Comparison of ENCODE assay signal across 8 mouse cellular contexts in genomic region chr9:62839172-62839770, GRCm38 (mm10). TPM values are rescaled to one million over a fixed set of nuclear protein-coding genes. Genes with fewer than 3 reads are reported as not detected.
DNase-seq lines count a peak whose midpoint lies in the region; ATAC-seq and TF ChIP-seq lines count a peak whose summit lies in the region.

No protein-coding gene starts in this region.

- no peaks in the 10 kb centered on the region for H3K36me3 ChIP-seq in neural tube, embryonic 11.5 days (ENCODE audit: control insufficient read depth, insufficient read depth, low read length)
- H3K36me3 ChIP-seq in embryonic facial prominence, embryonic 10.5 days (replicated peaks): peaks cover 8% of the 10 kb centered on the region; the same call in 1 of the 2 replicates
- H3K36me3 ChIP-seq in hindbrain, embryonic 16.5 days (ENCODE audit: control insufficient read depth, insufficient read depth, low read length): no peaks in the 10 kb centered on the region
- no peaks in the 10 kb centered on the region for H3K36me3 ChIP-seq in liver, postnatal 0 days (replicated peaks; ENCODE audit: insufficient read depth, low read length)
- H3K36me3 ChIP-seq in stomach, embryonic 16.5 days (ENCODE audit: control insufficient read depth, insufficient read depth, low read length): no peaks in the 10 kb centered on the region

- H3K4me1 ChIP-seq in neural tube, embryonic 11.5 days (ENCODE audit: control insufficient read depth, insufficient read depth, low read length): peaks cover 3% of the 10 kb centered on the region; the same call in 1 of the 2 replicates
- H3K4me1 ChIP-seq in embryonic facial prominence, embryonic 10.5 days: peaks cover 46% of the 10 kb centered on the region
- peaks cover 11% of the 10 kb centered on the region for H3K4me1 ChIP-seq in hindbrain, embryonic 16.5 days (ENCODE audit: control insufficient read depth, insufficient read depth, low read depth, low read length)
- peaks cover 33% of the 10 kb centered on the region for H3K4me1 ChIP-seq in liver, postnatal 0 days (ENCODE audit: insufficient read depth)
- H3K4me1 ChIP-seq in stomach, embryonic 16.5 days (ENCODE audit: control insufficient read depth, insufficient read depth, low read length): peaks cover 20% of the 10 kb centered on the region

- no peak for DNase-seq in neural tube, embryonic 11.5 days (ENCODE audit: low spot score)
- no peak for DNase-seq in neural tube, embryonic 10.5 days (ENCODE audit: extremely low spot score, low spot score)
- DNase-seq in embryonic facial prominence, embryonic 10.5 days (ENCODE audit: low spot score): no peak
- DNase-seq in liver, postnatal 0 days: peak; percentile 58
- DNase-seq in thymus, postnatal 0 days (ENCODE audit: low spot score): no peak
- DNase-seq in layer of hippocampus, adult 9-11 months: no peak

- 16% methylated on average over 14 of the region's 14 CpGs for WGBS in neural tube, embryonic 11.5 days
- WGBS in embryonic facial prominence, embryonic 10.5 days: 19% methylated on average over 14 of the region's 14 CpGs
- WGBS in hindbrain, embryonic 16.5 days: 17% methylated on average over 14 of the region's 14 CpGs
- 7% methylated on average over 14 of the region's 14 CpGs for WGBS in liver, postnatal 0 days (ENCODE audit: insufficient replicate concordance)
- WGBS in stomach, embryonic 16.5 days: 10% methylated on average over 14 of the region's 14 CpGs

- no peak for ATAC-seq in neural tube, embryonic 11.5 days (ENCODE audit: insufficient read depth, low FRiP score, low TSS enrichment)
- peak; percentile 32 for ATAC-seq in hindbrain, embryonic 16.5 days
- peak; percentile 54 for ATAC-seq in liver, postnatal 0 days
- ATAC-seq in stomach, embryonic 16.5 days (ENCODE audit: insufficient read depth, low FRiP score): peak; percentile 15

- H3K9ac ChIP-seq in neural tube, embryonic 11.5 days (ENCODE audit: low read length): peak overlapping the region; percentile 83
- peak overlapping the region; percentile 66 for H3K9ac ChIP-seq in hindbrain, embryonic 16.5 days (ENCODE audit: low read depth, low read length)
- H3K9ac ChIP-seq in liver, postnatal 0 days (replicated peaks): peak overlapping the region; percentile 84
- H3K9ac ChIP-seq in stomach, embryonic 16.5 days (ENCODE audit: low read length): peak overlapping the region; percentile 79

- no peaks in the 10 kb centered on the region for H3K27me3 ChIP-seq in neural tube, embryonic 11.5 days (ENCODE audit: control insufficient read depth, insufficient read depth, low read length)
- no peaks in the 10 kb centered on the region for H3K27me3 ChIP-seq in embryonic facial prominence, embryonic 10.5 days (replicated peaks; ENCODE audit: low read depth, poor library complexity, severe bottlenecking)
- H3K27me3 ChIP-seq in hindbrain, embryonic 16.5 days (replicated peaks; ENCODE audit: control insufficient read depth, insufficient read depth, low read length): no peaks in the 10 kb centered on the region
- H3K27me3 ChIP-seq in liver, postnatal 0 days (ENCODE audit: insufficient read depth, low read length): no peaks in the 10 kb centered on the region
- H3K27me3 ChIP-seq in stomach, embryonic 16.5 days (ENCODE audit: control insufficient read depth, insufficient read depth, low read length): no peaks in the 10 kb centered on the region

- no peak overlapping the region for H3K27ac ChIP-seq in neural tube, embryonic 11.5 days (ENCODE audit: low read depth, low read length)
- H3K27ac ChIP-seq in embryonic facial prominence, embryonic 10.5 days (replicated peaks): peak overlapping the region; percentile 91
- H3K27ac ChIP-seq in hindbrain, embryonic 16.5 days (ENCODE audit: low read depth, low read length): peak overlapping the region; percentile 59; the same call in 1 of the 2 replicates
- peak overlapping the region; percentile 87 for H3K27ac ChIP-seq in liver, postnatal 0 days (ENCODE audit: low read depth)
- peak overlapping the region; percentile 85 for H3K27ac ChIP-seq in stomach, embryonic 16.5 days (ENCODE audit: low read length)

- no peaks in the 10 kb centered on the region for H3K9me3 ChIP-seq in neural tube, embryonic 11.5 days (ENCODE audit: control insufficient read depth, low read length)
- H3K9me3 ChIP-seq in embryonic facial prominence, embryonic 10.5 days: no peaks in the 10 kb centered on the region
- no peaks in the 10 kb centered on the region for H3K9me3 ChIP-seq in hindbrain, embryonic 16.5 days (ENCODE audit: control insufficient read depth, low read length)
- H3K9me3 ChIP-seq in liver, postnatal 0 days (ENCODE audit: low read length): no peaks in the 10 kb centered on the region
- no peaks in the 10 kb centered on the region for H3K9me3 ChIP-seq in stomach, embryonic 16.5 days (replicated peaks; ENCODE audit: control insufficient read depth, low read length)

- TF ChIP-seq CTCF in liver, postnatal 0 days (IDR thresholded peaks at IDR 0.05; ENCODE audit: low read depth): no peak

- H3K4me2 ChIP-seq in neural tube, embryonic 11.5 days (ENCODE audit: low read depth): peak overlapping the region; percentile 76
- H3K4me2 ChIP-seq in hindbrain, embryonic 16.5 days (ENCODE audit: low read length): peak overlapping the region; percentile 82
- H3K4me2 ChIP-seq in liver, postnatal 0 days (ENCODE audit: low read depth, low read length): peak overlapping the region; percentile 91
- peak overlapping the region; percentile 70 for H3K4me2 ChIP-seq in stomach, embryonic 16.5 days (ENCODE audit: low read depth, low read length)

- no peak for TF ChIP-seq EP300 in liver, postnatal 0 days (IDR thresholded peaks at IDR 0.05; ENCODE audit: low read depth)

- peak overlapping the region; percentile 56 for H3K4me3 ChIP-seq in neural tube, embryonic 11.5 days (ENCODE audit: low read depth, low read length)
- peak overlapping the region; percentile 68 for H3K4me3 ChIP-seq in embryonic facial prominence, embryonic 10.5 days
- H3K4me3 ChIP-seq in hindbrain, embryonic 16.5 days (ENCODE audit: low read length): peak overlapping the region; percentile 47
- H3K4me3 ChIP-seq in liver, postnatal 0 days (ENCODE audit: low read depth, low read length): peak overlapping the region; percentile 70
- H3K4me3 ChIP-seq in stomach, embryonic 16.5 days (replicated peaks; ENCODE audit: low read length): peak overlapping the region; percentile 60

RNA-seq across cellular contexts. Expression of gene Cln6, which starts 0.7 kb away (rescaled TPM):
- 10.2 and 10.4 TPM in 2 replicates for polyA plus RNA-seq in neural tube, embryonic 11.5 days (2014; fragmentation: Nextera tagmentation; extraction: Ambion mirVana)
- polyA plus RNA-seq in embryonic facial prominence, embryonic 10.5 days (2016; fragmentation: Nextera tagmentation; extraction: Ambion mirVana): 11.2 and 12.1 TPM in 2 replicates
- 6.7 and 6.9 TPM in 2 replicates for polyA plus RNA-seq in hindbrain, embryonic 16.5 days (2015; fragmentation: Nextera tagmentation; extraction: Ambion mirVana)
- polyA plus RNA-seq in liver, postnatal 0 days (2015; fragmentation: Nextera tagmentation; extraction: Ambion mirVana): 9.9 and 10.6 TPM in 2 replicates
- 20.0 and 22.7 TPM in 2 replicates for polyA plus RNA-seq in stomach, embryonic 16.5 days (2015; fragmentation: Nextera tagmentation; extraction: Ambion mirVana)
- polyA plus RNA-seq in thymus, postnatal 0 days (2015; fragmentation: Nextera tagmentation; extraction: Ambion mirVana): 23.1 and 26.7 TPM in 2 replicates

RNA-seq across cellular contexts. Expression of gene Calml4, which starts 18.6 kb away (rescaled TPM):
- 1.4 and 1.8 TPM in 2 replicates for polyA plus RNA-seq in neural tube, embryonic 11.5 days (2014; fragmentation: Nextera tagmentation; extraction: Ambion mirVana)
- polyA plus RNA-seq in embryonic facial prominence, embryonic 10.5 days (2016; fragmentation: Nextera tagmentation; extraction: Ambion mirVana): 0.36 and 0.67 TPM in 2 replicates
- 22.8 and 23.5 TPM in 2 replicates for polyA plus RNA-seq in hindbrain, embryonic 16.5 days (2015; fragmentation: Nextera tagmentation; extraction: Ambion mirVana)
- polyA plus RNA-seq in liver, postnatal 0 days (2015; fragmentation: Nextera tagmentation; extraction: Ambion mirVana): 16.4 and 17.5 TPM in 2 replicates
- polyA plus RNA-seq in stomach, embryonic 16.5 days (2015; fragmentation: Nextera tagmentation; extraction: Ambion mirVana): 44.3 and 47.7 TPM in 2 replicates
- 5.5 and 5.6 TPM in 2 replicates for polyA plus RNA-seq in thymus, postnatal 0 days (2015; fragmentation: Nextera tagmentation; extraction: Ambion mirVana)

RNA-seq across cellular contexts. Expression of gene Fem1b, which starts 27.5 kb away (rescaled TPM):
- polyA plus RNA-seq in neural tube, embryonic 11.5 days (2014; fragmentation: Nextera tagmentation; extraction: Ambion mirVana): 57.2 and 59.3 TPM in 2 replicates
- polyA plus RNA-seq in embryonic facial prominence, embryonic 10.5 days (2016; fragmentation: Nextera tagmentation; extraction: Ambion mirVana): 30.2 and 30.3 TPM in 2 replicates
- polyA plus RNA-seq in hindbrain, embryonic 16.5 days (2015; fragmentation: Nextera tagmentation; extraction: Ambion mirVana): 44.5 and 55.2 TPM in 2 replicates
- polyA plus RNA-seq in liver, postnatal 0 days (2015; fragmentation: Nextera tagmentation; extraction: Ambion mirVana): 3.7 and 3.8 TPM in 2 replicates
- 15.8 and 16.0 TPM in 2 replicates for polyA plus RNA-seq in stomach, embryonic 16.5 days (2015; fragmentation: Nextera tagmentation; extraction: Ambion mirVana)
- 11.3 and 11.6 TPM in 2 replicates for polyA plus RNA-seq in thymus, postnatal 0 days (2015; fragmentation: Nextera tagmentation; extraction: Ambion mirVana)
